Mouse (Mus musculus): ENCODE data around the gene BC067074. TPM values are rescaled to one million over a fixed set of nuclear protein-coding genes. Genes with fewer than 3 reads are reported as not detected.

The BC067074 gene
- polyA plus RNA-seq, 1 experiment = 6.9 TPM

- H3K27me3 ChIP-seq (replicated peaks; ENCODE audit: control insufficient read depth, insufficient read depth, low read length) = no peaks in the 10 kb centered on the region
- no peak overlapping the region for H3K4me3 ChIP-seq (ENCODE audit: insufficient read depth, low read depth, low read length)
- TF ChIP-seq POLR2A (IDR thresholded peaks at IDR 0.05; ENCODE audit: low read depth, low read length) = no peak
- TF ChIP-seq CTCF (conservative IDR thresholded peaks at IDR 0.05; ENCODE audit: insufficient read depth, insufficient read length, low read depth, low read length) = no peak
- H3K36me3 ChIP-seq (ENCODE audit: control insufficient read depth, insufficient read depth, low read length) = no peaks in the 10 kb centered on the region
- no peak for DNase-seq
- WGBS = 65% methylated on average over 7 of the region's 7 CpGs
- H3K4me1 ChIP-seq (ENCODE audit: control insufficient read depth, insufficient read depth, low read length) = 0 out of 2 replicates have a peak, but pooled peaks cover 3% of the 10 kb centered on the region
- H3K27ac ChIP-seq (ENCODE audit: insufficient read depth, low read depth, low read length) = no peak overlapping the region
Measured at GRCm38 (mm10) chr13:113288210-113289197, 4.5 kb upstream of the BC067074 start.

- Histone ChIP-seq H3K4me3 (ENCODE audit: insufficient read depth, low read depth, low read length) (no peak overlapping the region), H3K4me1 (ENCODE audit: control insufficient read depth, insufficient read depth, low read length) (0 out of 2 replicates have a peak, but pooled peaks cover 3% of the 10 kb centered on the region), H3K27ac (ENCODE audit: insufficient read depth, low read depth, low read length) (no peak overlapping the region), H3K36me3 (ENCODE audit: control insufficient read depth, insufficient read depth, low read length) (no peaks in the 10 kb centered on the region), H3K27me3 (replicated peaks; ENCODE audit: control insufficient read depth, insufficient read depth, low read length) (no peaks in the 10 kb centered on the region)
- no peak for DNase-seq
- WGBS = 66% methylated on average over 4 of the region's 4 CpGs
- TF ChIP-seq POLR2A (IDR thresholded peaks at IDR 0.05; ENCODE audit: low read depth, low read length) (no peak), CTCF (conservative IDR thresholded peaks at IDR 0.05; ENCODE audit: insufficient read depth, insufficient read length, low read depth, low read length) (no peak)
Measured at GRCm38 (mm10) chr13:113289760-113290159, 3.2 kb upstream of the BC067074 start.

GRCm38 (mm10) chr13:113292001-113292400 is 958 bp upstream of the BC067074 start:
- H3K4me3 ChIP-seq (ENCODE audit: insufficient read depth, low read depth, low read length) = no peak overlapping the region
- no peak for DNase-seq
- H3K27ac ChIP-seq (ENCODE audit: insufficient read depth, low read depth, low read length) = no peak overlapping the region
- H3K4me1 ChIP-seq (ENCODE audit: control insufficient read depth, insufficient read depth, low read length) = peaks cover 3% of the 10 kb centered on the region; the same call in 1 of the 2 replicates
- no peaks in the 10 kb centered on the region for H3K36me3 ChIP-seq (ENCODE audit: control insufficient read depth, insufficient read depth, low read length)
- no peaks in the 10 kb centered on the region for H3K27me3 ChIP-seq (replicated peaks; ENCODE audit: control insufficient read depth, insufficient read depth, low read length)
- TF ChIP-seq POLR2A (IDR thresholded peaks at IDR 0.05; ENCODE audit: low read depth, low read length) = no peak
- TF ChIP-seq CTCF (conservative IDR thresholded peaks at IDR 0.05; ENCODE audit: insufficient read depth, insufficient read length, low read depth, low read length) = no peak
- WGBS = 93% methylated on average over 8 of the region's 8 CpGs

GRCm38 (mm10) chr13:113293707-113294432 is 911 bp downstream of the BC067074 start:
- Histone ChIP-seq H3K4me1 (ENCODE audit: control insufficient read depth, insufficient read depth, low read length) (peaks cover 3% of the 10 kb centered on the region; the same call in 1 of the 2 replicates), H3K36me3 (ENCODE audit: control insufficient read depth, insufficient read depth, low read length) (no peaks in the 10 kb centered on the region), H3K27me3 (replicated peaks; ENCODE audit: control insufficient read depth, insufficient read depth, low read length) (no peaks in the 10 kb centered on the region), H3K4me3 (ENCODE audit: insufficient read depth, low read depth, low read length) (peak overlapping the region; percentile 61), H3K27ac (ENCODE audit: insufficient read depth, low read depth, low read length) (no peak overlapping the region)
- peak; percentile 43 for DNase-seq
- TF ChIP-seq POLR2A (IDR thresholded peaks at IDR 0.05; ENCODE audit: low read depth, low read length) = no peak
- no peak for TF ChIP-seq CTCF (conservative IDR thresholded peaks at IDR 0.05; ENCODE audit: insufficient read depth, insufficient read length, low read depth, low read length)
- 52% methylated on average over 11 of the region's 11 CpGs for WGBS

- WGBS = 58% methylated on average over 10 of the region's 10 CpGs
- Histone ChIP-seq H3K36me3 (ENCODE audit: control insufficient read depth, insufficient read depth, low read length) (no peaks in the 10 kb centered on the region), H3K27me3 (replicated peaks; ENCODE audit: control insufficient read depth, insufficient read depth, low read length) (no peaks in the 10 kb centered on the region), H3K4me1 (ENCODE audit: control insufficient read depth, insufficient read depth, low read length) (peaks cover 3% of the 10 kb centered on the region; the same call in 1 of the 2 replicates), H3K4me3 (ENCODE audit: insufficient read depth, low read depth, low read length) (no peak overlapping the region), H3K27ac (ENCODE audit: insufficient read depth, low read depth, low read length) (no peak overlapping the region)
- peak; percentile 39 for DNase-seq
- TF ChIP-seq CTCF (conservative IDR thresholded peaks at IDR 0.05; ENCODE audit: insufficient read depth, insufficient read length, low read depth, low read length) (no peak), POLR2A (IDR thresholded peaks at IDR 0.05; ENCODE audit: low read depth, low read length) (no peak)
Measured at GRCm38 (mm10) chr13:113295817-113296485, 3.0 kb downstream of the BC067074 start.

GRCm38 (mm10) chr13:113306581-113306980 is 13.6 kb downstream of the BC067074 start:
- 90% methylated on average over 4 of the region's 4 CpGs for WGBS
- Histone ChIP-seq H3K36me3 (ENCODE audit: control insufficient read depth, insufficient read depth, low read length) (no peaks in the 10 kb centered on the region), H3K4me1 (ENCODE audit: control insufficient read depth, insufficient read depth, low read length) (no peaks in the 10 kb centered on the region), H3K4me3 (ENCODE audit: insufficient read depth, low read depth, low read length) (no peak overlapping the region), H3K27ac (ENCODE audit: insufficient read depth, low read depth, low read length) (no peak overlapping the region), H3K27me3 (replicated peaks; ENCODE audit: control insufficient read depth, insufficient read depth, low read length) (no peaks in the 10 kb centered on the region)
- TF ChIP-seq POLR2A (IDR thresholded peaks at IDR 0.05; ENCODE audit: low read depth, low read length) = no peak
- no peak for TF ChIP-seq CTCF (conservative IDR thresholded peaks at IDR 0.05; ENCODE audit: insufficient read depth, insufficient read length, low read depth, low read length)
- no peak for DNase-seq
